Mouse (Mus musculus) limb, embryonic 12.5 days (tissue): Measurements from ENCODE around the gene Gm20388. TPM values are rescaled to one million over a fixed set of nuclear protein-coding genes. Genes with fewer than 3 reads are reported as not detected.
A peak's percentile ranks its signal among the peaks of the same experiment; 100 is the strongest.

Experiments
- ATAC-seq: fragments of 200-750 bp; cut with Nextera tagmentation; 2 replicates; pipeline ENCODE4 v1.8.0; 2017; ENCODE audit warnings: low read depth, moderate TSS enrichment; ENCODE audit not compliant: insufficient number of reproducible peaks, insufficient read depth, low FRiP score, low TSS enrichment
- H3K27ac ChIP-seq: fragments of 300-500 bp; sonication (generic); 2 replicates; pipeline ENCODE4 v1.5.1; 2016; ENCODE audit warnings: mild to moderate bottlenecking, moderate library complexity
- H3K27me3 ChIP-seq: fragments of 300-500 bp; sonication (generic); 2 replicates; pipeline ENCODE4 v1.6.1; 2016; ENCODE audit warnings: mild to moderate bottlenecking, moderate library complexity
- H3K36me3 ChIP-seq: fragments of 300-500 bp; sonication (generic); 2 replicates; pipeline ENCODE4 v1.6.1; 2016; ENCODE audit warnings: mild to moderate bottlenecking, moderate library complexity
- H3K4me1 ChIP-seq: fragments of 300-500 bp; sonication (generic); replicated peaks from 2 replicates; pipeline ENCODE4 v1.6.1; 2016
- H3K4me2 ChIP-seq: fragments of 300-500 bp; sonication (generic); 2 replicates; pipeline ENCODE4 v1.6.1; 2016; ENCODE audit warnings: mild to moderate bottlenecking, moderate library complexity
- H3K4me3 ChIP-seq: fragments of 300-500 bp; sonication (generic); replicated peaks from 2 replicates; pipeline ENCODE4 v1.5.1; 2016; ENCODE audit warnings: mild to moderate bottlenecking
- H3K9ac ChIP-seq: fragments of 300-500 bp; sonication (generic); replicated peaks from 2 replicates; pipeline ENCODE4 v1.6.1; 2016; ENCODE audit warnings: mild to moderate bottlenecking, moderate library complexity
- H3K9me3 ChIP-seq: fragments of 300-500 bp; sonication (generic); 2 replicates; pipeline ENCODE4 v1.6.1; 2016; ENCODE audit warnings: mild to moderate bottlenecking, moderate library complexity
- WGBS: fragments of 180-500 bp; shearing (Covaris S2); methylation state at CpG from one replicate; pipeline ENCODE4 v1.1.7; 2016; 5-methylcytosine and 5-hydroxymethylcytosine counted together
- polyA plus RNA-seq: library from polyadenylated mRNA; unstranded; fragments of >200 nt; fragmentation: Nextera tagmentation; extraction: Ambion mirVana; gene quantifications from 2 replicates; pipeline ENCODE4 v1.2.1, GENCODE M21; 2016

Gm20388 gene
- polyA plus RNA-seq, 1 experiment from 2014 or later = not detected

- ATAC-seq = no peak
- 65% methylated on average over 5 of the region's 5 CpGs for WGBS
- H3K9me3 ChIP-seq = no peaks in the 10 kb centered on the region
- H3K4me2 ChIP-seq = no peak overlapping the region
- no peak overlapping the region for H3K4me3 ChIP-seq
- H3K4me1 ChIP-seq = no peaks in the 10 kb centered on the region; the same call in 1 of the 2 replicates
- peaks cover 43% of the 10 kb centered on the region for H3K36me3 ChIP-seq
- H3K9ac ChIP-seq = no peak overlapping the region
- H3K27ac ChIP-seq = no peak overlapping the region
- peaks cover 3% of the 10 kb centered on the region; the same call in 1 of the 2 replicates for H3K27me3 ChIP-seq
These were observed 168.7 kb downstream of the Gm20388 start for GRCm38 (mm10) chr8:120079361-120079760.

- 94% methylated on average over 8 of the region's 8 CpGs for WGBS
- no peaks in the 10 kb centered on the region for H3K9me3 ChIP-seq
- no peak overlapping the region for H3K4me3 ChIP-seq
- no peak for ATAC-seq
- H3K4me2 ChIP-seq = no peak overlapping the region
- H3K27ac ChIP-seq = no peak overlapping the region
- no peaks in the 10 kb centered on the region; the same call in 1 of the 2 replicates for H3K4me1 ChIP-seq
- no peaks in the 10 kb centered on the region for H3K27me3 ChIP-seq
- H3K36me3 ChIP-seq = peaks cover 80% of the 10 kb centered on the region
- H3K9ac ChIP-seq = no peak overlapping the region
These were observed 172.6 kb downstream of the Gm20388 start for GRCm38 (mm10) chr8:120083261-120083660.

GRCm38 (mm10) chr8:120084783-120085182, 174.1 kb downstream of the Gm20388 start:
- no peak overlapping the region for H3K27ac ChIP-seq
- 89% methylated on average over 8 of the region's 8 CpGs for WGBS
- H3K4me1 ChIP-seq = no peaks in the 10 kb centered on the region; the same call in 1 of the 2 replicates
- no peak overlapping the region for H3K9ac ChIP-seq
- H3K27me3 ChIP-seq = no peaks in the 10 kb centered on the region
- ATAC-seq = no peak
- no peak overlapping the region for H3K4me3 ChIP-seq
- no peak overlapping the region for H3K4me2 ChIP-seq
- peaks cover 87% of the 10 kb centered on the region for H3K36me3 ChIP-seq
- H3K9me3 ChIP-seq = no peaks in the 10 kb centered on the region

GRCm38 (mm10) chr8:120089511-120089910, 178.9 kb downstream of the Gm20388 start:
- ATAC-seq = no peak
- 83% methylated on average over 7 of the region's 7 CpGs for WGBS
- Histone ChIP-seq H3K27ac (no peak overlapping the region), H3K36me3 (peaks cover 84% of the 10 kb centered on the region), H3K27me3 (no peaks in the 10 kb centered on the region), H3K4me2 (no peak overlapping the region), H3K4me1 (no peaks in the 10 kb centered on the region), H3K9ac (no peak overlapping the region), H3K9me3 (no peaks in the 10 kb centered on the region), H3K4me3 (no peak overlapping the region)

GRCm38 (mm10) chr8:120091032-120091431, 180.4 kb downstream of the Gm20388 start:
- Histone ChIP-seq H3K4me1 (no peaks in the 10 kb centered on the region), H3K36me3 (peaks cover 68% of the 10 kb centered on the region), H3K27ac (no peak overlapping the region), H3K9ac (no peak overlapping the region), H3K4me2 (no peak overlapping the region), H3K9me3 (no peaks in the 10 kb centered on the region), H3K4me3 (no peak overlapping the region), H3K27me3 (no peaks in the 10 kb centered on the region)
- ATAC-seq = no peak
- whole genome bisulfite sequencing = 95% methylated on average over 3 of the region's 3 CpGs

GRCm38 (mm10) chr8:120093103-120093502, 182.5 kb downstream of the Gm20388 start:
- H3K4me2 ChIP-seq = no peak overlapping the region
- no peak for ATAC-seq
- no peaks in the 10 kb centered on the region for H3K9me3 ChIP-seq
- no peak overlapping the region for H3K4me3 ChIP-seq
- H3K27ac ChIP-seq = no peak overlapping the region
- no peak overlapping the region for H3K9ac ChIP-seq
- 90% methylated on average over 3 of the region's 3 CpGs for WGBS
- no peaks in the 10 kb centered on the region; the same call in 1 of the 2 replicates for H3K27me3 ChIP-seq
- peaks cover 48% of the 10 kb centered on the region for H3K36me3 ChIP-seq
- no peaks in the 10 kb centered on the region for H3K4me1 ChIP-seq

- H3K36me3 ChIP-seq = peaks cover 41% of the 10 kb centered on the region
- no peak for ATAC-seq
- WGBS = 90% methylated on average over 10 of the region's 10 CpGs
These were observed 184.2 kb downstream of the Gm20388 start for GRCm38 (mm10) chr8:120094801-120095200.

GRCm38 (mm10) chr8:120096486-120096885, 185.8 kb downstream of the Gm20388 start:
- Histone ChIP-seq H3K27me3 (peaks cover 4% of the 10 kb centered on the region; the same call in 1 of the 2 replicates), H3K27ac (no peak overlapping the region), H3K4me2 (no peak overlapping the region), H3K4me1 (peaks cover 16% of the 10 kb centered on the region), H3K4me3 (no peak overlapping the region), H3K9me3 (no peaks in the 10 kb centered on the region), H3K36me3 (peaks cover 25% of the 10 kb centered on the region), H3K9ac (0 out of 2 replicates have a peak overlapping the region, but pooled peaks have one; percentile 4)
- no peak for ATAC-seq
- 55% methylated on average over 2 of the region's 2 CpGs for WGBS

More at GRCm38 (mm10) chr8:120094801-120095200, 184.2 kb downstream of the Gm20388 start:
- Histone ChIP-seq H3K4me1 (peaks cover 7% of the 10 kb centered on the region), H3K27ac (no peak overlapping the region), H3K4me2 (no peak overlapping the region), H3K9me3 (no peaks in the 10 kb centered on the region), H3K27me3 (peaks cover 4% of the 10 kb centered on the region; the same call in 1 of the 2 replicates), H3K4me3 (no peak overlapping the region), H3K9ac (no peak overlapping the region)

GRCm38 (mm10) chr8:120100388-120101067, 189.9 kb downstream of the Gm20388 start:
- peak overlapping the region; percentile 91 for H3K4me2 ChIP-seq
- H3K4me1 ChIP-seq = peaks cover 29% of the 10 kb centered on the region
- H3K4me3 ChIP-seq = peak overlapping the region; percentile 97
- peak; percentile 63 for ATAC-seq
- peaks cover 4% of the 10 kb centered on the region; the same call in 1 of the 2 replicates for H3K27me3 ChIP-seq
- peak overlapping the region; percentile 85 for H3K27ac ChIP-seq
- H3K9me3 ChIP-seq = no peaks in the 10 kb centered on the region
- peak overlapping the region; percentile 84 for H3K9ac ChIP-seq
- peaks cover 6% of the 10 kb centered on the region; the same call in 1 of the 2 replicates for H3K36me3 ChIP-seq
- 2% methylated on average over 25 of the region's 25 CpGs for WGBS

- H3K36me3 ChIP-seq = peaks cover 6% of the 10 kb centered on the region; the same call in 1 of the 2 replicates
- peak within 1 kb of the TSS; percentile 84 for H3K9ac ChIP-seq
- ATAC-seq = peak; percentile 41
- peaks cover 29% of the 10 kb centered on the region for H3K4me1 ChIP-seq
- no peaks in the 10 kb centered on the region for H3K9me3 ChIP-seq
- WGBS = under 1% methylated on average over 87 of the region's 88 CpGs
- peak within 1 kb of the TSS; percentile 85 for H3K27ac ChIP-seq
- H3K4me3 ChIP-seq = peak within 1 kb of the TSS; percentile 97
- H3K27me3 ChIP-seq = peaks cover 4% of the 10 kb centered on the region; the same call in 1 of the 2 replicates
- H3K4me2 ChIP-seq = peak within 1 kb of the TSS; percentile 91
These were observed 190.7 kb downstream of the Gm20388 start, which contains the start of gene Zdhhc7 for GRCm38 (mm10) chr8:120101068-120101972. Gene Zdhhc7, minus strand, starts transcription at chr8:120101482.

GRCm38 (mm10) chr8:120103916-120104315, 193.3 kb downstream of the Gm20388 start:
- Histone ChIP-seq H3K4me1 (peaks cover 29% of the 10 kb centered on the region), H3K4me3 (no peak overlapping the region), H3K36me3 (peaks cover 6% of the 10 kb centered on the region; the same call in 1 of the 2 replicates), H3K27me3 (no peaks in the 10 kb centered on the region), H3K27ac (no peak overlapping the region), H3K4me2 (no peak overlapping the region), H3K9me3 (no peaks in the 10 kb centered on the region), H3K9ac (no peak overlapping the region)
- no peak for ATAC-seq
- WGBS = 92% methylated on average over 9 of the region's 9 CpGs
